Mouse (Mus musculus) embryonic facial prominence, embryonic 11.5 days (tissue): ENCODE measurements at regions not wholly inside any gene's neighbourhood (a gene's known extent, or its start where the extent isn't known, plus 50 kb on each side); places are given as distances from the start of the nearest gene placed in this dataset.

Experiments used
- ATAC-seq: fragments of 200-750 bp; cut with Nextera tagmentation; replicated peaks from 2 replicates; pipeline ENCODE4 v1.8.0; 2017; ENCODE audit warnings: low read depth; ENCODE audit not compliant: insufficient number of reproducible peaks, low FRiP score, low TSS enrichment
- DNase-seq: peaks from one replicate; pipeline ENCODE4 v3.0.0-alpha.2; 2015; ENCODE audit warnings: low spot score
- H3K27ac ChIP-seq: fragments of 300-500 bp; sonication (generic); replicated peaks from 2 replicates; pipeline ENCODE4 v1.5.1; 2014; ENCODE audit warnings: mild to moderate bottlenecking, low read depth, low read length, control low read depth
- H3K27me3 ChIP-seq: fragments of 300-500 bp; sonication (generic); 2 replicates; pipeline ENCODE4 v1.6.1; 2014; ENCODE audit warnings: mild to moderate bottlenecking, low read length, moderate library complexity, mixed read lengths; ENCODE audit not compliant: control insufficient read depth, insufficient read depth
- H3K36me3 ChIP-seq: fragments of 300-500 bp; sonication (generic); replicated peaks from 2 replicates; pipeline ENCODE4 v1.6.1; 2014; ENCODE audit warnings: low read depth, mild to moderate bottlenecking, low read length, moderate library complexity, mixed read lengths; ENCODE audit not compliant: control insufficient read depth, insufficient read depth
- H3K4me1 ChIP-seq: fragments of 300-500 bp; sonication (generic); 2 replicates; pipeline ENCODE4 v1.6.1; 2014; ENCODE audit warnings: low read length, mixed read lengths; ENCODE audit not compliant: control insufficient read depth, insufficient read depth
- H3K4me2 ChIP-seq: fragments of 300-500 bp; sonication (generic); 2 replicates; pipeline ENCODE4 v1.6.1; 2014; ENCODE audit warnings: low read depth, mild to moderate bottlenecking, control low read depth, low read length, moderate library complexity
- H3K4me3 ChIP-seq: fragments of 300-500 bp; sonication (generic); 2 replicates; pipeline ENCODE4 v1.5.1; 2014; ENCODE audit warnings: low read depth, low read length, control low read depth
- H3K9ac ChIP-seq: fragments of 300-500 bp; sonication (generic); replicated peaks from 2 replicates; pipeline ENCODE4 v1.6.1; 2014; ENCODE audit warnings: mild to moderate bottlenecking, control low read depth, low read length
- H3K9me3 ChIP-seq: fragments of 300-500 bp; sonication (generic); replicated peaks from 2 replicates; pipeline ENCODE4 v1.6.1; 2016; ENCODE audit warnings: mild to moderate bottlenecking, low read length, inconsistent platforms, mixed read lengths; ENCODE audit not compliant: control insufficient read depth
- WGBS: fragments of 180-500 bp; shearing (Covaris S2); extraction: QIAGEN DNeasy Blood & Tissue Kit; methylation state at CpG from one replicate; pipeline ENCODE4 v1.1.7; 2014; 5-methylcytosine and 5-hydroxymethylcytosine counted together

- no peak overlapping the region for H3K4me2 ChIP-seq
- no peaks in the 10 kb centered on the region for H3K36me3 ChIP-seq
- no peak overlapping the region for H3K27ac ChIP-seq
- H3K9ac ChIP-seq, result no peak overlapping the region
- DNase-seq (no peak), ATAC-seq (no peak)
- H3K9me3 ChIP-seq, result no peaks in the 10 kb centered on the region
- no peak overlapping the region for H3K4me3 ChIP-seq
- no peaks in the 10 kb centered on the region for H3K27me3 ChIP-seq
- H3K4me1 ChIP-seq, result no peaks in the 10 kb centered on the region
- 92% methylated on average over 3 of the region's 3 CpGs for WGBS
Observed at GRCm38 (mm10) chr2:47053689-47054088, 1760.2 kb upstream of the Acvr2a start.

- Histone ChIP-seq H3K4me1 (no peaks in the 10 kb centered on the region), H3K9ac (no peak overlapping the region), H3K4me2 (no peak overlapping the region), H3K36me3 (no peaks in the 10 kb centered on the region), H3K4me3 (no peak overlapping the region), H3K9me3 (no peaks in the 10 kb centered on the region), H3K27ac (no peak overlapping the region), H3K27me3 (no peaks in the 10 kb centered on the region)
- ATAC-seq (no peak), DNase-seq (no peak)
Observed at GRCm38 (mm10) chr2:47074191-47074590, 1739.7 kb upstream of the Acvr2a start.

- H3K4me1 ChIP-seq, result no peaks in the 10 kb centered on the region
Observed at GRCm38 (mm10) chr2:47075225-47075624, 1738.7 kb upstream of the Acvr2a start.

GRCm38 (mm10) chr2:47088635-47089034, 1725.3 kb upstream of the Acvr2a start:
- 35% methylated on average over 4 of the region's 4 CpGs for WGBS
- no peak for ATAC-seq
- H3K9me3 ChIP-seq, result no peaks in the 10 kb centered on the region
- no peak overlapping the region for H3K9ac ChIP-seq
- H3K27ac ChIP-seq, result no peak overlapping the region
- no peak overlapping the region for H3K4me3 ChIP-seq
- DNase-seq, result no peak
- no peaks in the 10 kb centered on the region for H3K4me1 ChIP-seq
- H3K27me3 ChIP-seq, result no peaks in the 10 kb centered on the region
- no peaks in the 10 kb centered on the region for H3K36me3 ChIP-seq
- H3K4me2 ChIP-seq, result no peak overlapping the region

More at GRCm38 (mm10) chr2:47075225-47075624, 1738.7 kb upstream of the Acvr2a start:
- Histone ChIP-seq H3K4me2 (no peak overlapping the region), H3K4me3 (no peak overlapping the region), H3K36me3 (no peaks in the 10 kb centered on the region), H3K27ac (no peak overlapping the region), H3K9me3 (no peaks in the 10 kb centered on the region), H3K9ac (no peak overlapping the region), H3K27me3 (no peaks in the 10 kb centered on the region)
- ATAC-seq (no peak), DNase-seq (no peak)
- 84% methylated on average over 3 of the region's 3 CpGs for WGBS

- H3K27me3 ChIP-seq, result no peaks in the 10 kb centered on the region
- H3K4me1 ChIP-seq, result no peaks in the 10 kb centered on the region
- no peak overlapping the region for H3K4me2 ChIP-seq
Observed at GRCm38 (mm10) chr2:47095993-47096392, 1717.9 kb upstream of the Acvr2a start.

GRCm38 (mm10) chr2:47139435-47139834, 1674.5 kb upstream of the Acvr2a start:
- no peak overlapping the region for H3K4me3 ChIP-seq
- H3K9me3 ChIP-seq, result no peaks in the 10 kb centered on the region
- 84% methylated on average over 1 of the region's 1 CpGs for WGBS
- H3K9ac ChIP-seq, result no peak overlapping the region
- DNase-seq, result no peak
- H3K4me2 ChIP-seq, result no peak overlapping the region
- H3K36me3 ChIP-seq, result no peaks in the 10 kb centered on the region
- H3K27ac ChIP-seq, result no peak overlapping the region
- no peaks in the 10 kb centered on the region for H3K4me1 ChIP-seq
- H3K27me3 ChIP-seq, result no peaks in the 10 kb centered on the region
- ATAC-seq, result no peak

More at GRCm38 (mm10) chr2:47095993-47096392, 1717.9 kb upstream of the Acvr2a start:
- DNase-seq (peak; percentile 22), ATAC-seq (no peak)
- no peak overlapping the region for H3K4me3 ChIP-seq
- H3K36me3 ChIP-seq, result no peaks in the 10 kb centered on the region
- H3K9ac ChIP-seq, result no peak overlapping the region
- WGBS, result 61% methylated on average over 3 of the region's 3 CpGs
- H3K27ac ChIP-seq, result no peak overlapping the region
- H3K9me3 ChIP-seq, result no peaks in the 10 kb centered on the region

- WGBS, result 66% methylated on average over 2 of the region's 2 CpGs
- no peak overlapping the region for H3K4me3 ChIP-seq
Observed at GRCm38 (mm10) chr2:47184067-47184802, 1629.7 kb upstream of the Acvr2a start.

More at GRCm38 (mm10) chr2:47184067-47184802, 1629.7 kb upstream of the Acvr2a start:
- Histone ChIP-seq H3K9me3 (no peaks in the 10 kb centered on the region), H3K27me3 (no peaks in the 10 kb centered on the region), H3K27ac (no peak overlapping the region), H3K36me3 (no peaks in the 10 kb centered on the region), H3K4me2 (no peak overlapping the region), H3K4me1 (no peaks in the 10 kb centered on the region), H3K9ac (no peak overlapping the region)
- ATAC-seq, result no peak
- DNase-seq, result peak; percentile 11
